Mouse (Mus musculus) hindbrain, postnatal 0 days (tissue): ENCODE results near the gene Pbp2. TPM values are rescaled to one million over a fixed set of nuclear protein-coding genes. Genes with fewer than 3 reads are reported as not detected.

Experiments
- ATAC-seq: fragments of 200-750 bp; cut with Nextera tagmentation; 2 replicates; pipeline ENCODE4 v1.8.0; 2017; ENCODE audit warnings: mild to moderate bottlenecking, moderate TSS enrichment, moderate library complexity
- DNase-seq: peaks from one replicate; pipeline ENCODE4 v3.0.0-alpha.2; 2015; ENCODE audit warnings: low spot score
- H3K27ac ChIP-seq: fragments of 300-500 bp; sonication (generic); 2 replicates; pipeline ENCODE4 v1.5.1; 2014; ENCODE audit warnings: mild to moderate bottlenecking
- H3K27me3 ChIP-seq: fragments of 300-500 bp; sonication (generic); 2 replicates; pipeline ENCODE4 v1.6.1; 2014; ENCODE audit warnings: low read length, mixed read lengths; ENCODE audit not compliant: insufficient read depth
- H3K36me3 ChIP-seq: fragments of 300-500 bp; sonication (generic); 2 replicates; pipeline ENCODE4 v1.6.1; 2014; ENCODE audit warnings: low read length, mixed read lengths; ENCODE audit not compliant: insufficient read depth
- H3K4me1 ChIP-seq: fragments of 300-500 bp; sonication (generic); 2 replicates; pipeline ENCODE4 v1.6.1; 2014; ENCODE audit warnings: antibody characterized with exemption, low read length, mixed read lengths; ENCODE audit not compliant: insufficient read depth
- H3K4me2 ChIP-seq: fragments of 300-500 bp; sonication (generic); 2 replicates; pipeline ENCODE4 v1.6.1; 2014; ENCODE audit warnings: low read depth, mild to moderate bottlenecking, low read length, moderate library complexity, mixed read lengths
- H3K4me3 ChIP-seq: fragments of 300-500 bp; sonication (generic); 2 replicates; pipeline ENCODE4 v1.5.1; 2014; ENCODE audit warnings: low read length
- H3K9ac ChIP-seq: fragments of 300-500 bp; sonication (generic); replicated peaks from 2 replicates; pipeline ENCODE4 v1.6.1; 2014; ENCODE audit warnings: mild to moderate bottlenecking, low read length, moderate library complexity, mixed read lengths
- H3K9me3 ChIP-seq: fragments of 300-500 bp; sonication (generic); 2 replicates; pipeline ENCODE4 v1.6.1; 2016; ENCODE audit warnings: low read length, mixed read lengths
- CTCF ChIP-seq: IDR thresholded peaks from 2 replicates; pipeline ENCODE4 v1.5.1; 2016; ENCODE audit warnings: antibody characterized with exemption, control low read depth, low read depth
- WGBS: fragments of 180-500 bp; shearing (Covaris S2); extraction: QIAGEN DNeasy Blood & Tissue Kit; methylation state at CpG from one replicate; pipeline ENCODE4 v1.1.7; 2014; 5-methylcytosine and 5-hydroxymethylcytosine counted together
- polyA plus RNA-seq: library from polyadenylated mRNA; unstranded; fragments of >200 nt; fragmentation: Nextera tagmentation; extraction: Ambion mirVana; gene quantifications from 2 replicates; pipeline ENCODE4 v1.2.1, GENCODE M21; 2015
- total RNA-seq: library from RNA; depleted of rRNA; stranded (reverse); fragments of >200 nt; gene quantifications from 2 replicates; pipeline ENCODE4 v1.2.3, GENCODE M21; 2014; rRNA removed

Gene Pbp2
- total RNA-seq, result 0.10 TPM in 1 of 2 replicates, not detected in the other
- polyA plus RNA-seq, result not detected in 2 replicates

DNA sequence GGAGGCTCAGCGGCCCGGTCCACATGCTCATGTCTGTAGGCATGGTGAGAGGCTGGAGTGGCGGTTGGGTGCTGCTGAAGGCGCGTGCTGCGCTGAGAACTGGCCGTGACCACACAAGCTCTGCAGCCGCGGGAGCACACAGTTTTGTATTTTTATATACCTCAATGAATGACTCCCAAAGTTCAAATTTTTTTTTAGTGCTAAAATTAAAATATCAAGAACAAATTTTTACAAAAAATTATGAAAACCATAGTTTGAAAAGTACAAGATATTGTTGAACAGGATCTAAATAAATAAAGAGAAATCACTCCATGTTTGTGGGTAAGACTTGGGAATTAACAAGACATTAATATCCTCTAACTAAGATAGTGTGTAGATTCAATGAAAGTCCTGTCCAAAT lies at the start of gene Pbp2:
TSS of gene Pbp2 (minus strand) at position 101 of the 400 bp plus-strand sequence.
- no peaks in the 10 kb centered on the region for H3K36me3 ChIP-seq
- TF ChIP-seq CTCF, result no peak
- no peak within 1 kb of the TSS for H3K27ac ChIP-seq
- H3K27me3 ChIP-seq, result no peaks in the 10 kb centered on the region
- DNase-seq (no peak), ATAC-seq (no peak)
- no peak within 1 kb of the TSS for H3K9ac ChIP-seq
- no peaks in the 10 kb centered on the region for H3K9me3 ChIP-seq
- no peaks in the 10 kb centered on the region for H3K4me1 ChIP-seq
- WGBS, result 97% methylated on average over 9 of the region's 9 CpGs
- H3K4me2 ChIP-seq, result no peak within 1 kb of the TSS
- no peak within 1 kb of the TSS for H3K4me3 ChIP-seq

DNA sequence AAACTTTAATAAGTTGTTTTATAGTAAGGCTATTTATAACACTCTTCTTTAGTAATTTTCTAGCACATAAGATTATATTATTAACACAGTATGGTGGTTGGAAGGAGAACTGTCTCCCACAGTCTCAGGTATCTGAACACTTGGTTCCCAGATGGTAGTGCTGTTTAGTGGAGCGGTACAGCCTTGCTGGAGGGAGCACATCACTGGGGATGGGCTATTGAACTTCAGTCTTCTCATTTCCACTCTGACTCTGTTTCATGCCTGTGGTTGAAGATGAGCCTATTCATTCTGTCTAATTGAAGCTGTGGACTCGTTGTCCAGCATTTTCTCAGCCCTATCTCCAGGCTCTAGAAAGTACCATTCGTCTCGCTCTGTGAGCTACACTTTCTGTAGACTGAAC lies 44.7 kb upstream of the Pbp2 start:
- DNase-seq, result no peak
- H3K27ac ChIP-seq, result no peak overlapping the region
- TF ChIP-seq CTCF, result no peak
- no peak for ATAC-seq
- 86% methylated on average over 4 of the region's 4 CpGs for WGBS
- H3K36me3 ChIP-seq, result no peaks in the 10 kb centered on the region
- no peaks in the 10 kb centered on the region for H3K9me3 ChIP-seq
- H3K27me3 ChIP-seq, result no peaks in the 10 kb centered on the region
- no peak overlapping the region for H3K4me2 ChIP-seq
- no peak overlapping the region for H3K9ac ChIP-seq
- H3K4me3 ChIP-seq, result no peak overlapping the region
- no peaks in the 10 kb centered on the region for H3K4me1 ChIP-seq

DNA sequence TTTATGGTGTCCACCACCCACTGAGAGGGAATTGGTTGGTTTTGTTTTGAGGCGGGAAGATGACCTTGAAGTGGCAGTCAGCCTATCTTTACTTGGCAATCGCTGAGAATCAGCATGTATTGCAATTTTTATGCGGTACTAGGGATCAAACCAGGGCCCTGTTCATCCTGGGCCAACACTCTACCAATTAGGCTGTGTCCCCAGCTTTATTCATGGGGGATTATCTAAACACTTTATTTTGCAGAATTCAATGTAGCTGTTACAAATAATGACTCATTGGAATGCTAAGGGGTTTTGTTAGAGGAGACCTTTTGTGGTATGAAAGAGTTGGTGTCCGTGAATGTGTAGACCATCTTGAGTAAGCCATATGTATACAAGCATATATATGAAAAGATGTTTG lies 42.3 kb upstream of the Pbp2 start:
- Histone ChIP-seq H3K4me1 (no peaks in the 10 kb centered on the region), H3K4me2 (no peak overlapping the region), H3K27me3 (no peaks in the 10 kb centered on the region), H3K27ac (no peak overlapping the region), H3K9me3 (no peaks in the 10 kb centered on the region), H3K36me3 (no peaks in the 10 kb centered on the region), H3K4me3 (no peak overlapping the region), H3K9ac (no peak overlapping the region)
- no peak for ATAC-seq
- no peak for DNase-seq
- whole genome bisulfite sequencing, result 59% methylated on average over 4 of the region's 4 CpGs
- no peak for TF ChIP-seq CTCF

DNA sequence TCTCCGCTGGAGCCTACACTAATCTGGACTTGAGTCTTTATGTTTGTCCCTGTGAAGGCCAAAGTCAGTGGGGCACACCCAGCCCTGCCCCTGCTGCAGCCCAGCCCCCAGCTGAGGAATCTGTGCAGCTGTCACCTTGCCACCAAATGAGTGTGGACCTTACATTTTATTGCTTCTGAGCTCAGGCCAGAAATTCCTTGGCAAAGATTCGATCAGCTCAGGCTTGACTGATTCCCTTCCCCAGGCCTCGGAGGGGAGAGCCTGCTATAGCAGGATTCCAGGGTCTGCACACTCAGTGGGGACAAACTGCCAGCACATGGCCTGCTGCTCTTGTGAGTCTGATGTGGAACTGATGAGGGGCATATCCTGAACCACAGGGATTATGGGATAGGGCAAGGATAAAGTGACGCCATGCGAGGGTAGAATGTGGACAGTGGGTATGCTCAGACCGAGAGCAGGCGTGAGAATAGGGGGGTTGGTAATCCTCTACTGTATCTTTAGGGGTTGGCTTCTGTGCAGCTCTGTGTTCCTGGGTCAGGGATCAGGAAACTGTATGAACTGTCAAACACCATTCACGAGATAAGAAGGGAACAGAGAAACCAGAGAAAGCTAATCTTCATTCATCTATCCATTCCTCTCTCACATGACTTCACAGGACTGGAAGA lies 41.6 kb upstream of the Pbp2 start:
- H3K9me3 ChIP-seq, result no peaks in the 10 kb centered on the region
- TF ChIP-seq CTCF, result no peak
- 50% methylated on average over 8 of the region's 8 CpGs for WGBS
- no peak overlapping the region for H3K4me2 ChIP-seq
- H3K36me3 ChIP-seq, result no peaks in the 10 kb centered on the region
- no peaks in the 10 kb centered on the region for H3K27me3 ChIP-seq
- no peak overlapping the region for H3K9ac ChIP-seq
- peak; percentile 88 for ATAC-seq
- peak; percentile 64 for DNase-seq
- H3K4me3 ChIP-seq, result no peak overlapping the region
- no peaks in the 10 kb centered on the region for H3K4me1 ChIP-seq
- H3K27ac ChIP-seq, result 0 out of 2 replicates have a peak overlapping the region, but pooled peaks have one; percentile 32

DNA sequence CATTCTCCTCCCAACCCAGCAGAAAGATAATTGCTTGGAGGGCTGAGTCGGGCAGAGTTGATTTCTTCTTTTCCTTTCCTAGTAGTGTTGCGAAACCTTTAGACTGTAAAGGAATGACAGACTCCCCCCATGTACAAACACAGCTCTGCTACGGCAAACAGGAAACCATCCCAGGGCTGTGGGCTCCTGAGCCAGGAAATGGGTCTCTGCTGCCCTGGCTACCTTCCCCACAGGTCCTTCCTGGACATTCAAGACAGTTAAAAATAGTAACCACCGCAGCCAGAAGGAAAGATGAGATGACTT lies 30.8 kb upstream of the Pbp2 start:
- ATAC-seq (no peak), DNase-seq (no peak)
- H3K9me3 ChIP-seq, result no peaks in the 10 kb centered on the region
- 74% methylated on average over 4 of the region's 4 CpGs for WGBS
- H3K4me1 ChIP-seq, result no peaks in the 10 kb centered on the region
- no peak overlapping the region for H3K4me3 ChIP-seq
- H3K27ac ChIP-seq, result no peak overlapping the region
- H3K27me3 ChIP-seq, result no peaks in the 10 kb centered on the region
- H3K4me2 ChIP-seq, result no peak overlapping the region
- no peak for TF ChIP-seq CTCF
- no peaks in the 10 kb centered on the region for H3K36me3 ChIP-seq
- H3K9ac ChIP-seq, result no peak overlapping the region

DNA sequence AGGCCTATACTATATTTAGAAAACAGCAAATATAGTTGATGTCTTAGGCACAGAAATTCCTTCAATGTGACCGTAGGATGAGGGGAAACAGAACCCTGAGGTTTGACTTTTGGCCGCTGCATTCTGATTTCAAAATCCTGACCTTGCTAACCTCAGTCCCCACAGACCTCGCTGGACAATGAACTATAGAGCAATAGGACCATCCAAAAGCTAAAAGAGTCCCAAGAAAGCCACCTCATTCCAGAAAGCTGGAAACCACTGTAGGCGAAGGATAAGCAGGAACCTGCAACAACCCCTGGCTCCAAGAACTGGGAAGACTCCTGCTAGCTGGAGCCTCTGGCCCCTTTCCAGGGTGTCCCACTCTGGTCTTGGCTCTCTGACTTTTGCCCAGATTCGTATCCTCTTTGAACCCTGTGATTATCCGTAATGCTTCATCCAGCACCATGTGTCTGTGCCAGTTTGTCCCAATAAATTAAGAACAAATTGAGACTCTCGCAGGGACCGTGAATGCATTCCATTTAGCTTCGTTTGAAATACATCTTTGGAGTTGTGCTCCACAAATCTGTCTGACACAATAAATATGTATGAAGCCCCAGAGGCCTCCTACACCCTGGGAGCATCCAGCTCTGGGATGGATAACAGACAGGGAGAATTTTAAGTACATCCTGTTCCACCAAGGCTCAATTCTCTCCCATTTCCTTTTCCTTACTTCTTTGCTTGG lies 30.3 kb upstream of the Pbp2 start:
- ATAC-seq, result no peak
- no peaks in the 10 kb centered on the region for H3K4me1 ChIP-seq
- WGBS, result 68% methylated on average over 9 of the region's 9 CpGs

DNA sequence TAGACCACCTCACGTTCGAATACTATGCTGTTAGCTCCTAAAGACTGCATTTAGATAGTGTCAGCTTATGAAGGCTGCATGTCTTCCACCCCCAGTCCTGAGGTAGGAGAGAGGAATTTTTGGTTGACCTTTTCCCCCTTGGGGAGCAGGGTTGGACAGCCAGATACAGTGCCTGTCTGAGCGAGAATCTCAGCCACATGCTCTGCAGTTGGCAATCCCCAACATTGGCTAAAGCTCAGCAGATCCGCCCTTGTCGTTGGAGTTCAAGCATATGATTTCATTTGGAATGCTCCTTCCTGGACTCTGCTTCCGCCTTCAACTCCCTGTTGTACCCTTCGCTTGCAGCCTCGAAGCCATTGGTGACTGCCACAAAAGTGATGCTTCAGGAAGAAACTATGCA lies 26.2 kb upstream of the Pbp2 start:
- no peaks in the 10 kb centered on the region for H3K27me3 ChIP-seq

More for the DNA sequence above, 30.3 kb upstream of the Pbp2 start:
- Histone ChIP-seq H3K27me3 (no peaks in the 10 kb centered on the region), H3K9me3 (no peaks in the 10 kb centered on the region), H3K4me2 (no peak overlapping the region), H3K9ac (no peak overlapping the region), H3K4me3 (no peak overlapping the region), H3K36me3 (no peaks in the 10 kb centered on the region), H3K27ac (no peak overlapping the region)
- TF ChIP-seq CTCF, result no peak
- DNase-seq, result no peak

More for the DNA sequence above, 26.2 kb upstream of the Pbp2 start:
- no peak for DNase-seq
- TF ChIP-seq CTCF, result no peak
- H3K9me3 ChIP-seq, result no peaks in the 10 kb centered on the region
- peaks cover 12% of the 10 kb centered on the region for H3K4me1 ChIP-seq
- no peak overlapping the region for H3K27ac ChIP-seq
- no peak overlapping the region for H3K4me2 ChIP-seq
- ATAC-seq, result no peak
- 74% methylated on average over 8 of the region's 8 CpGs for WGBS
- no peak overlapping the region for H3K4me3 ChIP-seq
- H3K36me3 ChIP-seq, result no peaks in the 10 kb centered on the region
- H3K9ac ChIP-seq, result no peak overlapping the region
